Mouse (Mus musculus) stomach, postnatal 0 days (tissue): Measurements from ENCODE around the gene Rnf187.

Source experiments
- CTCF ChIP-seq: IDR thresholded peaks from 2 replicates; pipeline ENCODE4 v1.5.1; 2016; ENCODE audit warnings: antibody characterized with exemption, low read depth, mild to moderate bottlenecking, moderate library complexity
- EP300 ChIP-seq: optimal IDR thresholded peaks from 2 replicates; pipeline ENCODE3; 2016; ENCODE audit warnings: antibody characterized with exemption

DNA sequence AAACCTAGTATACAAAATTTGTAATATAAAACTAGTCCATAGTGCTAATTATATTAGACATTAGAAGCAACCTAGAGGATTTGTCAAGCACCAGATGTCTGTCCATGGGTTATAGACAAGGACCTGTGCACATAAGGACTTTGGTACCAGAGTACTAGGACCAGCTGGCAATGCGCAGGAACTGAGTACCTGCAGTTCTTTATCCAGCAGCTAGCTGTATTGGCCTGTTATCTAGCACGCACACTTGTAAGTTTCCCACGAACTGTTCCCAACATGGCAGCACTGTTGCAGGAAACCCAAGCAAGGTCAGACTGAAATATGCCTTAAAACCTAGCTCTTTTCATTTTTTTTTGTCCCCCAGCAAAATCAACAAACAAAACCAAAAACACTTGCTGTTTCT, 8.5 kb downstream of the Rnf187 start:
- TF ChIP-seq CTCF = no peak
- no peak for TF ChIP-seq EP300
